Mouse (Mus musculus) small intestine, adult 2 months (tissue): ENCODE data around the gene Olfr283.

Experiments used
- CTCF ChIP-seq: fragments of 200-500 bp; IDR thresholded peaks from 2 replicates; pipeline ENCODE4 v1.5.1; 2012; ENCODE audit warnings: low read depth, mild to moderate bottlenecking, control low read depth, inconsistent platforms, low read length, moderate library complexity, mixed read lengths; ENCODE audit not compliant: insufficient replicate concordance, insufficient read length; ENCODE audit errors: extremely low read depth
- POLR2A ChIP-seq: fragments of 200-500 bp; IDR thresholded peaks from 2 replicates; pipeline ENCODE4 v1.6.1; 2012; ENCODE audit warnings: low read depth, mild to moderate bottlenecking, control low read depth, inconsistent platforms, low read length, moderate library complexity

- TF ChIP-seq CTCF (no peak), POLR2A (no peak)
Observed at GRCm38 (mm10) chr15:98391081-98391902, 10.5 kb upstream of the Olfr283 start.
